Mouse (Mus musculus) small intestine, adult 2 months (tissue): Measurements from ENCODE around the gene Polr2j. TPM values are rescaled to one million over a fixed set of nuclear protein-coding genes. Genes with fewer than 3 reads are reported as not detected.
A peak's percentile ranks its signal among the peaks of the same experiment; 100 is the strongest.
"Not testable (repeated sequence)": the region's sequence is repeated elsewhere in the genome, so short reads cannot be mapped to it uniquely, and the experiment has no call there.

Experiments used
- H3K27ac ChIP-seq: fragments of 200-500 bp; 2 replicates; pipeline ENCODE4 v1.5.1; 2012; ENCODE audit warnings: low read depth, low read length, control low read depth, inconsistent platforms; ENCODE audit not compliant: insufficient read depth
- H3K27me3 ChIP-seq: fragments of 200-500 bp; 2 replicates; pipeline ENCODE4 v1.6.1; 2012; ENCODE audit warnings: mild to moderate bottlenecking, moderate library complexity, low read length, inconsistent platforms; ENCODE audit not compliant: control insufficient read depth, insufficient read depth
- H3K36me3 ChIP-seq: fragments of 200-500 bp; 2 replicates; pipeline ENCODE4 v1.6.1; 2012; ENCODE audit warnings: mild to moderate bottlenecking, low read length, control low read depth, inconsistent platforms; ENCODE audit not compliant: control insufficient read depth, insufficient read depth
- H3K4me1 ChIP-seq: fragments of 200-500 bp; 2 replicates; pipeline ENCODE4 v1.6.1; 2012; ENCODE audit warnings: low read length, inconsistent platforms, mixed read lengths; ENCODE audit not compliant: control insufficient read depth, insufficient read depth, insufficient read length
- H3K4me3 ChIP-seq: fragments of 200-500 bp; 2 replicates; pipeline ENCODE4 v1.5.1; 2012; ENCODE audit warnings: low read depth, mild to moderate bottlenecking, control low read depth, inconsistent platforms, low read length, moderate library complexity
- CTCF ChIP-seq: fragments of 200-500 bp; IDR thresholded peaks from 2 replicates; pipeline ENCODE4 v1.5.1; 2012; ENCODE audit warnings: low read depth, mild to moderate bottlenecking, control low read depth, inconsistent platforms, low read length, moderate library complexity, mixed read lengths; ENCODE audit not compliant: insufficient replicate concordance, insufficient read length; ENCODE audit errors: extremely low read depth
- POLR2A ChIP-seq: fragments of 200-500 bp; IDR thresholded peaks from 2 replicates; pipeline ENCODE4 v1.6.1; 2012; ENCODE audit warnings: low read depth, mild to moderate bottlenecking, control low read depth, inconsistent platforms, low read length, moderate library complexity
- WGBS: fragments of 180-500 bp; shearing (Covaris S2); methylation state at CpG from one replicate; pipeline ENCODE4 v1.1.7; 2018; 5-methylcytosine and 5-hydroxymethylcytosine counted together
- polyA plus RNA-seq: library from polyadenylated mRNA; depleted of rRNA; stranded (reverse); fragments of >200 nt; gene quantifications from 2 replicates; pipeline ENCODE4 v1.2.3, GENCODE M21; 2012

The Polr2j gene
- polyA plus RNA-seq, 1 experiment: 48.4 TPM

GRCm38 (mm10) chr5:136152365-136152764 is 35.9 kb downstream of the Polr2j start:
- Histone ChIP-seq H3K27me3 (no peaks in the 10 kb centered on the region), H3K4me1 (peaks cover 3% of the 10 kb centered on the region; the same call in 1 of the 2 replicates), H3K4me3 (no peak overlapping the region), H3K36me3 (no peaks in the 10 kb centered on the region), H3K27ac (no peak overlapping the region)
- TF ChIP-seq CTCF (no peak), POLR2A (no peak)
- WGBS: 72% methylated on average over 8 of the region's 8 CpGs

- Histone ChIP-seq H3K36me3 (peaks cover 4% of the 10 kb centered on the region; the same call in 1 of the 2 replicates), H3K27ac (no peak overlapping the region), H3K4me1 (no peaks in the 10 kb centered on the region), H3K4me3 (no peak overlapping the region), H3K27me3 (no peaks in the 10 kb centered on the region)
- 82% methylated on average over 5 of the region's 5 CpGs for WGBS
- no peak for TF ChIP-seq CTCF
- no peak for TF ChIP-seq POLR2A
Observed at GRCm38 (mm10) chr5:136155399-136155798, 39.0 kb downstream of the Polr2j start.

DNA sequence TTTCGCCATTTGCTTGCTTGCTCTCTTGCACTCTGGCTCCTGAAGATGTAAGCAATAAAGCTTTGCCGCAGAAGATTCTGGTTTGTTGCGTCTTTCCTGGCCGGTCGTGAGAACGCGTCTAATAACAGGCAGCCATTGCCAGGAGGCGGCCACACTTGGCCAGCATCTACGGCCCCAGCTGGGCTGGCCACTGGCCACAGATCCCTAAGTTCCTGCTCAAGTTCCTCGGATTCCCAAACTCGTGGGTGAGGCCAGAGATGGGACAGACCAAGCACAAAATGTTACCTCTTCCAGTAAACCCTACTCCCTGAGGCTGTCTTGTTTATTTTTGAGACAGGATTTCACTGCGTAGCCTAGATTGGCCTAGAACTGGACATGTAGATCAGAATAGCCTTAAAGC is 43.7 kb downstream of the Polr2j start:
- H3K27me3 ChIP-seq, H3K27ac ChIP-seq, H3K4me3 ChIP-seq, H3K4me1 ChIP-seq: not testable (repeated sequence)
- peaks cover 19% of the 10 kb centered on the region for H3K36me3 ChIP-seq
- 82% methylated on average over 11 of the region's 12 CpGs for WGBS

DNA sequence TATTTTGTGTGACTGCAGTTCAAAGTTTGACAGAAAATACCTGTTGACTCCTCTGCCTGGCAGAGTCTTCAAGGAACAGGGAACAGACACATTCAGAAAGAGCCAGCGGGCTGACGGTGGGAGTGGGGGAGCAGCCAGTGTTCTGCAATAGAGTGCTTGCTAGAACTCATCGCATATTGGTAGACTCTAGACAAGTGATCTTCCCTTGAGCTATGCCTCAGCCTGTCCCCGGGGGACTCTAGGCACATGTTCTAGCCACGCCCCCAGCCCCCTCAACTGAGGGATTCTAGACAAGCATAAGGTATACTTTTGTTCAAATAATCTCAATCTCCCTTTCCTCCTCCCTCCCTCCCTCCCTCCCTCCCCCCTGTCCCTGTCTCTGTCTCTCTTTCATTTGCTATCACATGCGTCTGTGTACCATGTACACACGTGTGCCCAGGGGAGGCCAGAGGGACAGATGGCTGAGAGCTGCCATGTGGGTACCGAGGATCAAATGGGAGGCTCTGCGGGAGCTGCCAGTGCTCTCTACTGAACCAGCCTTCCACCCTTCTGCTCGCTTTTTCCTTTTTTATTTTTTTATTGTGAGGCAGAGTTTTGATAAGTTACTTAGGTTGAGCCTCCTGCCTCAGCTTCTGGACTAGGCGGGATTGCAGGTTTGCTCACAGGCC is 47.5 kb downstream of the Polr2j start:
- no peaks in the 10 kb centered on the region for H3K27me3 ChIP-seq
- H3K4me3 ChIP-seq: no peak overlapping the region
- no peak overlapping the region for H3K27ac ChIP-seq
- peaks cover 24% of the 10 kb centered on the region for H3K36me3 ChIP-seq
- no peak for TF ChIP-seq CTCF
- no peak for TF ChIP-seq POLR2A
- H3K4me1 ChIP-seq: no peaks in the 10 kb centered on the region; the same call in 1 of the 2 replicates
- WGBS: 86% methylated on average over 11 of the region's 11 CpGs

DNA sequence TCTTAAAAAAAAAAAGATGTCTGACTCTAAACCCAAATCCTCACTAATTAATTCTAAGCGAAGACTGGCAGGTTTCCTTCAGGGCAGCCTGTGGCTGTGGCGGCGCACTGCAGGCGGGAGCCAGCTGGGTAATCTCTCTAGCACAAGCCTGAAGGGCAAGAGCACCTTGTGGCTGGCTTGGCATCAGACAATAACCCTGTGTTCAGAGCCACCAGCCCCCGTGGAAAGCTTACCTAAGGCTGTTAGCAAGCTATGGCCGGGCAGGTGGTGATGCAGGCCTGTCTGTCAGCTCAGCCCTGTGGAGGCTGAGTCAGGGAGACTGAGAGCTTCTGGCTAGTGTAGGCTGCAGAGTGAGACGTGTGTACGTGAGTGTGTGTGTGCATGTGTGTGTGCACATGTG is 48.8 kb downstream of the Polr2j start:
- Histone ChIP-seq H3K27ac (no peak overlapping the region), H3K27me3 (no peaks in the 10 kb centered on the region), H3K4me3 (no peak overlapping the region), H3K4me1 (peaks cover 3% of the 10 kb centered on the region; the same call in 1 of the 2 replicates), H3K36me3 (peaks cover 21% of the 10 kb centered on the region)
- TF ChIP-seq POLR2A (no peak), CTCF (no peak)
- 80% methylated on average over 8 of the region's 8 CpGs for WGBS

GRCm38 (mm10) chr5:136167296-136167695 is 50.9 kb downstream of the Polr2j start:
- 51% methylated on average over 4 of the region's 4 CpGs for WGBS
- Histone ChIP-seq H3K4me1 (peaks cover 13% of the 10 kb centered on the region; the same call in 1 of the 2 replicates), H3K27ac (peak overlapping the region; percentile 44), H3K36me3 (peaks cover 8% of the 10 kb centered on the region; the same call in 1 of the 2 replicates), H3K4me3 (no peak overlapping the region), H3K27me3 (no peaks in the 10 kb centered on the region)
- TF ChIP-seq CTCF: no peak
- TF ChIP-seq POLR2A: no peak

DNA sequence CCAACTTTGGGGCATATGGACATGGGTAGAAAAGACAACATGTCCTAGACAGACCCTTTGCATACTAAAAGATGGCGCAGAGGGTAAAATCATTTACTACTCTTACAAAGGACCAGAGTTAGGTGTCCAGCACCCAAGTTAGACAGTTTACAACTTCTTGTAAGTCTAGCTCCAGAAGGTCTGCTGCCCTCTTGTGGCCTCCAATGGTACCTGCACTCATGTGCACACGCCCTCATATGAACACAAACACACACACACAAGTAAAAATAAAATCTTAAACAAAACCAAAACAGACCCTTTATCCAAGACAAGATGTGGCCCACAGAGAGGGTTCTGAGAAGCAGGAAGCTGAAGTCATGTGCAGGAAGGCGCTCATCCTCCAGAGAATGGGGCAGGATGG is 51.6 kb downstream of the Polr2j start:
- no peak for TF ChIP-seq POLR2A
- peak; percentile 50; the same call in 1 of the 2 replicates for TF ChIP-seq CTCF
- Histone ChIP-seq H3K27me3 (no peaks in the 10 kb centered on the region), H3K27ac (peak overlapping the region; percentile 44; the same call in 1 of the 2 replicates), H3K4me1 (peaks cover 18% of the 10 kb centered on the region; the same call in 1 of the 2 replicates), H3K4me3 (no peak overlapping the region), H3K36me3 (peaks cover 8% of the 10 kb centered on the region; the same call in 1 of the 2 replicates)
- 98% methylated on average over 3 of the region's 3 CpGs for WGBS
